Mouse (Mus musculus) spleen, postnatal 14 days (tissue): ENCODE measurements around the gene Hoxd4.

Experiments used
- DNase-seq, 2 experiments: peaks; one replicate each; pipeline ENCODE4 v3.0.0; 2021 to 2022; ENCODE audit warnings: low spot score in 2 of 2

Gene Hoxd4

GRCm38 (mm10) chr2:74745540-74746297 lies 34.0 kb downstream of the Hoxd4 start:
- DNase-seq, result no peak

GRCm38 (mm10) chr2:74746298-74746921 lies 34.7 kb downstream of the Hoxd4 start:
- DNase-seq, result no peak

GRCm38 (mm10) chr2:74747006-74747405 lies 35.3 kb downstream of the Hoxd4 start:
- DNase-seq, result no peak

- DNase-seq, result no peak
Measured at GRCm38 (mm10) chr2:74747661-74748141, 36.0 kb downstream of the Hoxd4 start.

- DNase-seq, result no peak
Measured at GRCm38 (mm10) chr2:74748436-74748995, 36.8 kb downstream of the Hoxd4 start.

- DNase-seq, result no peak
Measured at GRCm38 (mm10) chr2:74749337-74750121, 37.8 kb downstream of the Hoxd4 start.

- DNase-seq, result no peak
Measured at GRCm38 (mm10) chr2:74750731-74751250, 39.1 kb downstream of the Hoxd4 start.

- no peak for DNase-seq
Measured at GRCm38 (mm10) chr2:74751861-74752260, 40.1 kb downstream of the Hoxd4 start.

- DNase-seq, result no peak
Measured at GRCm38 (mm10) chr2:74752431-74753174, 40.9 kb downstream of the Hoxd4 start.

- no peak for DNase-seq
Measured at GRCm38 (mm10) chr2:74753175-74753523, 41.4 kb downstream of the Hoxd4 start.

GRCm38 (mm10) chr2:74753711-74754110 lies 42.0 kb downstream of the Hoxd4 start:
- no peak for DNase-seq

GRCm38 (mm10) chr2:74760146-74760545 lies 48.4 kb downstream of the Hoxd4 start:
- no peak for DNase-seq

GRCm38 (mm10) chr2:74761941-74762340 lies 50.2 kb downstream of the Hoxd4 start:
- no peak for DNase-seq

- no peak for DNase-seq
Measured at GRCm38 (mm10) chr2:74762522-74763244, 51.0 kb downstream of the Hoxd4 start, which contains the start of gene Hoxd1. Gene Hoxd1, plus strand, starts transcription at chr2:74762980.

- DNase-seq, result no peak
Measured at GRCm38 (mm10) chr2:74763245-74763735, 51.6 kb downstream of the Hoxd4 start.

GRCm38 (mm10) chr2:74763976-74764375 lies 52.2 kb downstream of the Hoxd4 start:
- DNase-seq, result no peak

- DNase-seq, result no peak
Measured at GRCm38 (mm10) chr2:74774359-74774758, 62.6 kb downstream of the Hoxd4 start.

GRCm38 (mm10) chr2:74777536-74778275 lies 66.0 kb downstream of the Hoxd4 start:
- no peak for DNase-seq
